In the genomic region with DNA sequence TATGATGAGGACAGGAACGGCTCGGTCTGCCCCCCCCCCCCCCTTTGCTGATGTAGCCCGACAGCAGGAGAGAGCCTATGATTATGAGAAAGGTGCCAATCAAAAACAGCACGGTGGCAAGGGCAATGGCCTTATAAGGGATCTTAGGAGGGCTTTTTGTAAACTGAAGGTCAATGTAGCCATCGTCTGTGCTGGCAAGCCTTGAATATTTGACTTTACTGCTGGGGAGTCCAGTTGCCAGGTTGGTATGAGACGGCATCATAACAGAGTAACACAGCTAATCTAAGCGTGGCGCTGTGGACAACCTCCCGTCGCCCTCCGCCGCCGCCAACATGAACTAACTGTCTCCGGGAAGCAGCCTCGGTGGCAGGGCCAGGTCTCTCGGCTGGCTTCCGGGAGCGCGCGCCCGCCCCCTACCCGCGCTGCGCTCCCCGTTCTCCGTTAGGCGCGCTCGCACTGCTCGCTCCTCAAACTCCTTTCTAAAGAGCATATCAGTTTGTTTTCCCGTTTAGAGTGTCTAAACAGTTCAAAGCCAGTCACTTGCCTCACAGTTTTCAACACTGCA, we compare ENCODE assay signal across 8 mouse cellular contexts. TPM values are rescaled to one million over a fixed set of nuclear protein-coding genes. Genes with fewer than 3 reads are reported as not detected.
DNase-seq lines count a peak whose midpoint lies in the region; ATAC-seq and TF ChIP-seq lines count a peak whose summit lies in the region.
"Not testable (repeated sequence)": the region's sequence is repeated elsewhere in the genome, so short reads cannot be mapped to it uniquely, and the experiment has no call there.

No protein-coding gene starts in this region.

- not testable (repeated sequence) for H3K27ac ChIP-seq in forebrain, embryonic 14.5 days (ENCODE audit: low read depth, low read length); liver, postnatal 0 days (ENCODE audit: low read depth)
- peak overlapping the region; percentile 1; the same call in 1 of the 2 replicates for H3K27ac ChIP-seq in hindbrain, embryonic 10.5 days
- peak overlapping the region; percentile 3 for H3K27ac ChIP-seq in testis, adult 2 months (ENCODE audit: control insufficient read depth, insufficient read depth, low read depth, low read length)

- H3K4me1 ChIP-seq in forebrain, embryonic 14.5 days (ENCODE audit: control insufficient read depth, insufficient read depth, low read length); liver, postnatal 0 days (ENCODE audit: insufficient read depth); testis, adult 2 months (ENCODE audit: control insufficient read depth, insufficient read depth, low read length): not testable (repeated sequence)
- peaks cover 19% of the 10 kb centered on the region for H3K4me1 ChIP-seq in hindbrain, embryonic 10.5 days (replicated peaks)

- peak; percentile 89 for ATAC-seq in common myeloid progenitor, adult 5-6 weeks (replicated peaks; ENCODE audit: low read depth, poor library complexity, severe bottlenecking)
- 0 out of 2 replicates have a peak, but pooled peaks have one; percentile 32 for ATAC-seq in forebrain, embryonic 14.5 days
- peak; percentile 49; the same call in 1 of the 2 replicates for ATAC-seq in liver, postnatal 0 days

- peak; percentile 10; the same call in 1 of the 2 replicates for TF ChIP-seq CTCF in liver, postnatal 0 days (IDR thresholded peaks at IDR 0.05; ENCODE audit: low read depth)
- TF ChIP-seq CTCF in testis, adult 2 months (IDR thresholded peaks at IDR 0.05; ENCODE audit: control insufficient read depth, insufficient read depth, insufficient replicate concordance, low read depth, low read length) = not testable (repeated sequence)

- not testable (repeated sequence) for H3K36me3 ChIP-seq in forebrain, embryonic 14.5 days (ENCODE audit: control insufficient read depth, insufficient read depth, low read length); hindbrain, embryonic 10.5 days; liver, postnatal 0 days (replicated peaks; ENCODE audit: insufficient read depth, low read length); testis, adult 2 months (ENCODE audit: control insufficient read depth, insufficient read depth, low read length)

- DNase-seq in T-cell, adult 2 months (ENCODE audit: low spot score) = peak; percentile 38
- DNase-seq in forebrain, embryonic 14.5 days (ENCODE audit: low spot score) = peak; percentile 41
- peak; percentile 33 for DNase-seq in hindbrain, embryonic 10.5 days (ENCODE audit: low spot score)
- DNase-seq in kidney, postnatal 14 days = peak; percentile 19
- DNase-seq in liver, postnatal 0 days = peak; percentile 34
- peak; percentile 47 for DNase-seq in naive thymus-derived CD4-positive, alpha-beta T cell, adult 2 months (ENCODE audit: low read depth)

- H3K27me3 ChIP-seq in forebrain, embryonic 14.5 days (replicated peaks; ENCODE audit: control insufficient read depth, insufficient read depth, low read length); liver, postnatal 0 days (ENCODE audit: insufficient read depth, low read length); testis, adult 2 months (ENCODE audit: control insufficient read depth, insufficient read depth, low read length): not testable (repeated sequence)
- peaks cover 31% of the 10 kb centered on the region for H3K27me3 ChIP-seq in hindbrain, embryonic 10.5 days (ENCODE audit: insufficient read depth, poor library complexity, severe bottlenecking)

- not testable (repeated sequence) for H3K9me3 ChIP-seq in forebrain, embryonic 14.5 days (replicated peaks; ENCODE audit: control insufficient read depth, low read length); hindbrain, embryonic 10.5 days; liver, postnatal 0 days (ENCODE audit: low read length)

- peak overlapping the region; percentile 17; the same call in 1 of the 2 replicates for H3K9ac ChIP-seq in forebrain, embryonic 14.5 days (ENCODE audit: low read length)
- not testable (repeated sequence) for H3K9ac ChIP-seq in liver, postnatal 0 days (replicated peaks)

- peak; percentile 59 for TF ChIP-seq POLR2A in testis, adult 2 months (IDR thresholded peaks at IDR 0.05; ENCODE audit: control insufficient read depth, low read depth, low read length)

- 3% methylated on average over 31 of the region's 31 CpGs for WGBS in forebrain, embryonic 14.5 days
- 7% methylated on average over 31 of the region's 31 CpGs for WGBS in hindbrain, embryonic 10.5 days
- WGBS in liver, postnatal 0 days (ENCODE audit: insufficient replicate concordance) = 3% methylated on average over 31 of the region's 31 CpGs

- peak overlapping the region; percentile 16 for H3K4me3 ChIP-seq in forebrain, embryonic 14.5 days (ENCODE audit: low read depth, low read length)
- H3K4me3 ChIP-seq in hindbrain, embryonic 10.5 days = peak overlapping the region; percentile 46
- peak overlapping the region; percentile 30 for H3K4me3 ChIP-seq in liver, postnatal 0 days (ENCODE audit: low read depth, low read length)
- peak overlapping the region; percentile 76 for H3K4me3 ChIP-seq in testis, adult 2 months (ENCODE audit: control insufficient read depth, low read depth, low read length)

- TF ChIP-seq EP300 in liver, postnatal 0 days (IDR thresholded peaks at IDR 0.05; ENCODE audit: low read depth) = not testable (repeated sequence)

- H3K4me2 ChIP-seq in forebrain, embryonic 14.5 days (ENCODE audit: low read length) = peak overlapping the region; percentile 52
- H3K4me2 ChIP-seq in liver, postnatal 0 days (ENCODE audit: low read depth, low read length) = peak overlapping the region; percentile 66

RNA-seq across cellular contexts. Expression of gene Dnaja4, which starts 7.3 kb away (rescaled TPM):
- total RNA-seq in common myeloid progenitor, adult 5-6 weeks (2017) = 3.8 and 6.7 TPM in 2 replicates
- polyA plus RNA-seq in forebrain, embryonic 14.5 days (2014; fragmentation: Nextera tagmentation; extraction: Ambion mirVana) = 5.2 and 5.5 TPM in 2 replicates
- polyA plus RNA-seq in hindbrain, embryonic 10.5 days (2016; fragmentation: Nextera tagmentation; extraction: Ambion mirVana) = 4.5 and 4.7 TPM in 2 replicates
- polyA plus RNA-seq in liver, postnatal 0 days (2015; fragmentation: Nextera tagmentation; extraction: Ambion mirVana) = 6.0 and 6.8 TPM in 2 replicates
- polyA plus RNA-seq in testis, adult 2 months (2012; rRNA removed) = 129 and 142 TPM in 2 replicates

RNA-seq across cellular contexts. Expression of gene Acsbg1, which starts 29.7 kb away (rescaled TPM):
- not detected in 2 replicates for total RNA-seq in common myeloid progenitor, adult 5-6 weeks (2017)
- polyA plus RNA-seq in forebrain, embryonic 14.5 days (2014; fragmentation: Nextera tagmentation; extraction: Ambion mirVana) = 18.6 and 21.9 TPM in 2 replicates
- polyA plus RNA-seq in hindbrain, embryonic 10.5 days (2016; fragmentation: Nextera tagmentation; extraction: Ambion mirVana) = 7.2 and 8.7 TPM in 2 replicates
- 0.12 and 0.13 TPM in 2 replicates for polyA plus RNA-seq in liver, postnatal 0 days (2015; fragmentation: Nextera tagmentation; extraction: Ambion mirVana)
- 91.8 and 114 TPM in 2 replicates for polyA plus RNA-seq in testis, adult 2 months (2012; rRNA removed)

RNA-seq across cellular contexts. Expression of gene Wdr61, which starts 43.0 kb away (rescaled TPM):
- 98.2 and 105 TPM in 2 replicates for total RNA-seq in common myeloid progenitor, adult 5-6 weeks (2017)
- 141 and 159 TPM in 2 replicates for polyA plus RNA-seq in forebrain, embryonic 14.5 days (2014; fragmentation: Nextera tagmentation; extraction: Ambion mirVana)
- 150 and 174 TPM in 2 replicates for polyA plus RNA-seq in hindbrain, embryonic 10.5 days (2016; fragmentation: Nextera tagmentation; extraction: Ambion mirVana)
- 72.1 and 75.4 TPM in 2 replicates for polyA plus RNA-seq in liver, postnatal 0 days (2015; fragmentation: Nextera tagmentation; extraction: Ambion mirVana)
- polyA plus RNA-seq in testis, adult 2 months (2012; rRNA removed) = 24.5 and 26.9 TPM in 2 replicates

Comparison
In these comparisons a context has a peak if more than half of its experiments do, and no peak if none do; other contexts are left out.
1. ATAC-seq: peak in every context shown above with its lines; median percentile 89 in common myeloid progenitor, adult 5-6 weeks; 49 in liver, postnatal 0 days; 32 in forebrain, embryonic 14.5 days.
2. H3K4me3 ChIP-seq: peak in every context shown above with its lines; median percentile 76 in testis, adult 2 months; 46 in hindbrain, embryonic 10.5 days; 30 in liver, postnatal 0 days; 16 in forebrain, embryonic 14.5 days.
3. RNA of gene Dnaja4, which starts 7.3 kb away (polyA plus RNA-seq): 129 to 142 TPM in testis, adult 2 months; 6.0 to 6.8 TPM in liver, postnatal 0 days, 5.2 to 5.5 TPM in forebrain, embryonic 14.5 days and 4.5 to 4.7 TPM in hindbrain, embryonic 10.5 days; every median in the first group is over 10 times any median in the second.
4. Peak in every context shown above with its lines, with median percentiles within 50 percentile points of each other: DNase-seq.